Mouse (Mus musculus) cerebellum, adult 18-20 months (tissue): ENCODE measurements around the gene Gm20388.
"Not testable (repeated sequence)": the region's sequence is repeated elsewhere in the genome, so short reads cannot be mapped to it uniquely, and the experiment has no call there.

ENCODE experiments used
- DNase-seq, 2 experiments: peaks; one replicate each; pipeline ENCODE4 v3.0.0; 2021

Gene Gm20388

DNA sequence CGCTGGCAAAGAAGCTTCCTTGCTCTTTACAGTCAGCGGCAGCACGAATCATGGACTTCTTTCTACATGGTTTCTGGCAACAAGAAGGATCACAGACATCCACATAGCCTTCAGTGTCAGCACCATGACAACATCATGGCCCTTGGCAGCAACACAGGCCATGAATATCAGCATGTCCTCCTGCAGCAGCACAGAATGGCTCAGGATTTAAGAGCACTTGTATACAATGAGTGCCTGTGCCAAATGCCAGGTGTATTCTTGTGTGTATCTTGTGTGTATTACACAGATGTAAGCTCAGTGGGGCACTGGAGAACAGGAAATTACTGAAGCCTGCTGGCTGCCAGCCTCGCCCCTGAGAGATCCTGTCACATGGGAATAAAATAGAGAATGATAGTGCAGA is 4263.0 kb downstream of the Gm20388 start:
- DNase-seq = no peak

- DNase-seq = no peak
These were observed 4265.5 kb downstream of the Gm20388 start for GRCm38 (mm10) chr8:124176133-124176532.

GRCm38 (mm10) chr8:124177092-124177491 is 4266.5 kb downstream of the Gm20388 start:
- not testable (repeated sequence) for DNase-seq

DNA sequence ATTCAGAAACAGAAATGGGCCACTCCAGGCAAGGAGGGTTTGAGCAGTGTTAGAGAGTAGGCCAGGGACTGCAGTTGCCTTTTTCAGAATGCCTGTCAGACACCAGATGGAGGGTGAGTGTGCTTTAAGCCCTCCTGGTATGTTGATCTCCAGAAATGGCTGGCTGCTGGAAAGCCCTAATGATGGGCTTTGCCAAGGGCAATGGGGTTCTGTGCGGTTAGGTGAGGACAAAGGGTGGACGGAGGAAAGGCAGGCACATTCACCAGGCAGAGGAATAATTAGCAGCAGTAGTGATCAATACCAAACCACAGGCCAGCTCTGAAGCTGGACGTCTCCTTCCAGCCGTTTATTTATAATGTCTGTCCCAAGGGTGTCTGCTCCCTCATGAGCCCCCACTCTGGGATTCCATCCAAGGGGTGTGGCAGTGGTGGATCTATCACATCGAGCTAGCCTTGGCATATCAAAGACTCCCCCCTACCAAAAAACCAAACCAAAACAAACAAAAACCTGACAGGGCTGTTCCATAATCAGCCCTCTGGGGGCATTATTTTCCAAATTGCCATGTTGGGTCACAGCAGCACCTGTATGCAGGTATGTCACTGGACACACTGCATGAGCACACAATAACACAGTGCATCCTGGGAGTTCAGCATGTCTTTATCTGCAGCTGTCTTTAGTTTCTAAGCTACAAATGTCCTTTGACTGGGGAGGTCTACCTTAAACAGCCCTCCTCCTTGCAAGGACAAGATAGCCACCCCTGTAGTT is 4270.2 kb downstream of the Gm20388 start:
- no peak for DNase-seq

DNA sequence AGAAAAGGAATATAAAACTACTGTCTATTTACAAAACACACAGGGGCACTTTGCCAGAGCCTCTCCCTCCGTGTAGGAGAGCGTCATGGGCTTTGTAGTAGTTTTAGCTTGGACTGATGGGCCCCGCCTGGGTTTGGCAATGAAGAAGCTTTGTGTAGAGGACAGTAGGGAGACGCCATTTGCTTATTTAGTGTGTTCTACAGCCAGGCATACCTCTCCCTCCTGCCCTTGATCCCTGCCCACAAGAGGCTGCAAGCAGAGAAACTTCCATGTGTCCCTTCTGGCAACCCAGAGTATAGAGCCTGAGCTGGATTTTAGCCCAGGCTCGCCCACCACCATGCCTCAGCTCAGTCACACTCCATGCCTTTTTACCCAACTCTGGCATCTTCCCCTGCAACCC is 4271.1 kb downstream of the Gm20388 start:
- DNase-seq = no peak

GRCm38 (mm10) chr8:124182224-124182623 is 4271.6 kb downstream of the Gm20388 start:
- DNase-seq = no peak

DNA sequence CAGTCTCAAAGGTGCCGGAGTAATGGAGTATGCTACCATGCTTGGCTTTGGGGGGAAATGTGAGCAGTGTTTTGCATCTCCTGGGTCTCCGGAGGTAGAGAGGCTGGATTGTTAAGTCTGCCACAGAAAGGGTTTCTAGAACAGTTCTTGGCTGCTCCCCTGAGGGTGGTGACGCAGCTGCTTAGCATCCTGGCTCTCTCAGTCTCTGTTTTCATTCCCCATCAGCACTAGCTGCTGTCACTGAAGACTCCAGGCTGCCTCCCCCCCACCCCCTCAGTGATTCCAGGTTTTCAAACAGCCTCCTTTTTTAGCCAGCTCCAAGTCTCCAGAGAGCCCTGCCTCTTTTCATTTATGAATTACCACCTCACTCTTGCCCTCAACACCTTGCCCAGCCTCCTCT is 4273.4 kb downstream of the Gm20388 start:
- DNase-seq = no peak

GRCm38 (mm10) chr8:124184507-124184906 is 4273.9 kb downstream of the Gm20388 start:
- no peak for DNase-seq

DNA sequence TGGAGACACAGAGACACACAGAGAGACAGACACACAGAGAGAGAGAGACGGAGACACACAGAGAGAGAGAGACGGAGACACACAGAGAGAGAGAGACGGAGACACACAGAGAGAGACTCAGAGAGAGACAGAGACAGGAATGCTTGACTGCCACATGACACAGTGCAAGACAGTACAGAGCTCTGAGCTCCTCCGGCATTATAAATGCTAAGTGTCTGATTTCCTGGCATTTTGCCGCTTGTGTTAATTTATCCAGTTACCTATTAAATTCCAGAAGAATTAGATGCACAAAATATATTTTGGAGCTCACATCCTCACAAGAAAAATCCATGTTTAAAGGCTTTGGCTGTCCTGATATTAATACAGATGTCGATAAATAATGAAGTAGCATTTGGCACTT is 4274.4 kb downstream of the Gm20388 start:
- no peak for DNase-seq

- no peak for DNase-seq
These were observed 4279.7 kb downstream of the Gm20388 start for GRCm38 (mm10) chr8:124190388-124190787.

- DNase-seq = no peak
These were observed 4281.6 kb downstream of the Gm20388 start for GRCm38 (mm10) chr8:124192242-124192641.

DNA sequence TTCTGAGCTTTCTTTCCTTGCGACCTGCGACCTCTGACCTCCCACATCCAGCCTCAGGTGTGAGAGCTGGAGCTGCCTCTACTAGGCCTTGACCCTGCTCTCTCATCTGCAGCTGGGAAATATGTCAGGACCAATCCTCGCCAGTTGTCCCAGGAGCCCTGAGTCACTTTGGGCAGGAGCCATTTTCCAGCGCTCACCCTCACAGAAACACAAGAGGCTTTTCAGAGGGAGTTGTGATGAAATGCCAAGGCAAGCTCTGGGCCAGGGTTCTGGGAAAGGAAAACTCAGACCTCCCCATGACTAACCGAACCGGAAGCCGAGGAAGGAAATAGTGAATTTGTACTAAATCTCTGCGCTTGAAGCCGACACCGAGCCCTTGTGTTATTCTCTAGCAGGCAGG is 4282.3 kb downstream of the Gm20388 start:
- DNase-seq = peak in 1 of 2 experiments; percentile 9

- DNase-seq = no peak
These were observed 4283.4 kb downstream of the Gm20388 start for GRCm38 (mm10) chr8:124193992-124194391.

GRCm38 (mm10) chr8:124196195-124196594 is 4285.6 kb downstream of the Gm20388 start:
- no peak for DNase-seq

DNA sequence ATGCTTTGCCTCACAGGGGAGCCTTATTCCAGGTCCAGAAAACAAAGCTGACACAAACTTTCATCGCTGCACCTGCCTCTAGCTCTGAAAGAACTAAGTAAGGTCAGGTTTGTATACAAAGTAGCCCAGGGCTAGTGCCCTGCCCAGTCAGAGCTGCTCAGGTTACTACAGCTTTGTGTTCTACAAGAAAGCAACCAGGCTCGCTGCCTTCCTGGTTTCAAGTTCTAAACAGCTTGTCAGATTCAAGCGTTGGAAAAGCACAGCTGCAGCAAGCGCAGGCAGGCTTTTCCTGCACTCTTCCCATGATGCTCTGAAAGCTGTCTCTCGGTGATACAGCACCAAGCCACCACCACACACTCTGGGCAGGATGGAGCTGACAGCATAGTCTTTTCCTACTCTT is 4286.2 kb downstream of the Gm20388 start:
- no peak for DNase-seq

GRCm38 (mm10) chr8:124198230-124198629 is 4287.6 kb downstream of the Gm20388 start:
- DNase-seq = no peak

GRCm38 (mm10) chr8:124200400-124200799 is 4289.8 kb downstream of the Gm20388 start:
- no peak for DNase-seq

GRCm38 (mm10) chr8:124201706-124202105 is 4291.1 kb downstream of the Gm20388 start:
- no peak for DNase-seq

- DNase-seq = no peak
These were observed 4292.3 kb downstream of the Gm20388 start for GRCm38 (mm10) chr8:124202895-124203294.

DNA sequence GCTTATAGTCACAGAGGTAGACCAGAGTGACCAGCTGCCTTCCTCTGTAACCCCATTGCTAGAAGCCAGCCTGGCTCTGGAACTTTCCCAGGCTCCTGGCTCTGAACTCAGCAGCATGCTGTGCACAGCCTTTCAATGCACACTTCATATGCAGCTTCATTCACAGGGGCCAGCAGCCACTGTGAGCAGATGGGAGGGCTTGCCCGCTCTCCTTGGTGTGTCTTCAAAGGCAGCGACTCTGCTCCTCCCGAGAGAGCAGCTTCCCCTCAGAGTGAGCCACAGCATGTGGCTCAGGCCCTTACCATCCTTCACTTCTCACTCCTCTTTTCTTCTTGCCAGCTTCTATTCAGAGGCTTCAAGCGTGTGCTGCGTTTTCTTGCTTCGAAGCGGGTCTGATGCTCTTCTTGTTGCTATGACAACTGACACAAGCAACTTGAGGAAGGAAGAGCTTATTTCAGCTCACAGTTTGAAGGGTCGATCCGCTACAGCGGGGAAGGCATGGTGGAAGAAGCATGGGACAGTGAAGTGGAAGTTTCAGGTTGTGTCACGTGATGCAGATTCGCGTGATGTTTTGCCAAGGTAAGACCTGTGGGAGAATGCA is 4293.5 kb downstream of the Gm20388 start:
- DNase-seq = no peak

DNA sequence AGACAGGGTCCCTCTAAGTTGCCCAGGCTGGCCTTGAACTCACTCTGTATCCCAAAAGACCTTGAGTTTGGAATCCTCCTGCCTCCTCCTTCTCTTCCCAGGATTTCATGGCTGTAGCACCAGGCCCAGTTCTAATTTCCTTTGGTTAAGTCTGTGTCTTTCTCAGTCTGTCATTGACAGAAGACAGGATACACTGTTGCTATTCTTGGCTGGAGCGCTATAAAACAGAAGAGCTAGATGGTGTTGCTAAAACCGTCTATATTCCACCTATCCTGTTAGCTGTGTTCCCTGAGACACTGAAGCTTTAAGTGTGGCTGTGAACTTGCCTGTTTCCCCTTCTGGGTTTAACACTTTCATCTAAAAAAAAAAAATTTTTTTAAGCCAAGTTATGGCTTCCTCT is 4301.5 kb downstream of the Gm20388 start:
- no peak for DNase-seq

- no peak for DNase-seq
These were observed 4306.3 kb downstream of the Gm20388 start for GRCm38 (mm10) chr8:124216951-124217350.

DNA sequence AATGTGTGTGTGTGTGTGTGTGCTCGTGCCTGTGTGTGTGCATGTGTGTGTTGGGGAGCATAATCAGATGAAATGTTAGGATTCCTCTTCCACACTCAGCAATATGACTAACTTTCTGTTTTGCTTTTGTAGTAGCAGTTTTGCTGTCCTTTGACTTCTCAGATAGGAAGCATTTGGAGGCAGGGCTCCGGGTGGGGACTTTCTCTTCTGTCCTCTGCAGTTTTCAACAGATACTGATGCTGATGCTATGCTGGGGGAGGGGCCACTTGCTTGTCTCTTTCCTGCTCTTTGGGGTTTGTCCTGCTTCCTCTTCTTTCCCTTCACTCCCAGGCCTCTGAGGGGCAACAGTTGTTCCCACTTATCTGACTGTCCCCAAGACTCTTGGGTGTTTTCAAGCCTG is 4319.2 kb downstream of the Gm20388 start:
- DNase-seq = no peak

GRCm38 (mm10) chr8:124230496-124231175 is 4320.0 kb downstream of the Gm20388 start:
- DNase-seq = peak in 1 of 2 experiments; percentile 4
